Mouse (Mus musculus): ENCODE measurements around the gene Tbc1d12. TPM values are rescaled to one million over a fixed set of nuclear protein-coding genes. Genes with fewer than 3 reads are reported as not detected.
A peak's percentile ranks its signal among the peaks of the same experiment; 100 is the strongest.
"Not testable (repeated sequence)": the region's sequence is repeated elsewhere in the genome, so short reads cannot be mapped to it uniquely, and the experiment has no call there.

Gene Tbc1d12
- polyA plus RNA-seq, 1 experiment: not detected

DNA sequence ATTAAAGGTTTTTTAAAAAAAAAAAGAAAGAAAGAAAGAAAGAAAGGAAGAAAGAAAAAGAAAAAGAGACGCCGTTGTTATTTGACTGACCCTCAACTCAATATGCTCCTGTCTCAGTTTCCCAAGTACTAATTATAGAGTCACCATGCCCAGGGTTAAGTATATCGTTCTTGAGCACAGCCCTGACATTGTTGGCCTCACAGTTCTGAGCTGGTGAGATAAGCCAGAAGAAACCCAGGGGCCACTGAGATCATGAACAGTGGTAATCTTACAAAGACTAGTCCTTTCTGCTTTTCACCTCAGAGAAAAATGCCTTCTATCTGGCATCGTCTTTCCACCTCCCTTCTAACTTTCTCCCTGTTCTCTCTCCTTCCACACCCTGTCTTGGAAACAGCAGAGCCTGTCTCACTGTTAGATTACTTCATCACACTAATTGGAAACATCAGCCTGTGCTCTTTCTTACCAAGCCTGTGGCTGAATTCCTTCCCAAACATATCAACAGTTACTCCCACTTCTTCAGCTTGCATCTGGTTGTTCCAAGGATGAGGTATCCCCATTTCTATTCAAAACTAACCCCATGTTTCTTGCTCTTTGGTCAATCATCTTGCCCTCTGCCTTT, 16.1 kb upstream of the Tbc1d12 start:
- H3K4me1 ChIP-seq (ENCODE audit: control insufficient read depth, insufficient read depth, low read length): no peaks in the 10 kb centered on the region
- TF ChIP-seq POLR2A (IDR thresholded peaks at IDR 0.05; ENCODE audit: insufficient read depth, low read depth, low read length) (no peak), CTCF (IDR thresholded peaks at IDR 0.05; ENCODE audit: insufficient read depth, low read depth, low read length) (no peak)
- 85% methylated on average over 4 of the region's 4 CpGs for WGBS
- H3K27ac ChIP-seq (ENCODE audit: insufficient read depth, low read depth, low read length): no peak overlapping the region
- no peak overlapping the region for H3K4me3 ChIP-seq (ENCODE audit: insufficient read depth, low read depth, low read length)

DNA sequence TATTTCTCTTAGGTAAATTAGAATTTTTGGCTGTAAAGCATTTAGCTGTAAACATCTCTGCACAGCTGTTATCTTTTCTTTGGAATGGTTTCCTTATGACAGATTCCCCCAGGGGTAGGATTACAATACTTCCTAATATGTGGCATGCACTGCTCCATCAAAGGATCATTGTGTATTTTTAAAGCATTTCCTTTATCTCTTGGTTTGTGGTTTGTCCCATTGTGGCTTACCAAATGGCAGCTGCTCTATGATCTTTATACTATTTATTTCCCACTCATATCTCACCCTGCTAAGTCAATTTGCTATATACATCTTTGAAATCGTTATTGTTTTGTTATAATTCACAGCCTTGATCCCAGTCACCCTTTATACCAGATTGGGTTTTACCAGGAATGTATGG, 3.2 kb upstream of the Tbc1d12 start:
- WGBS: 73% methylated on average over 1 of the region's 1 CpGs
- Histone ChIP-seq H3K4me1 (ENCODE audit: control insufficient read depth, insufficient read depth, low read length) (peaks cover 3% of the 10 kb centered on the region; the same call in 1 of the 2 replicates), H3K27ac (ENCODE audit: insufficient read depth, low read depth, low read length) (no peak overlapping the region), H3K4me3 (ENCODE audit: insufficient read depth, low read depth, low read length) (no peak overlapping the region)
- TF ChIP-seq CTCF (IDR thresholded peaks at IDR 0.05; ENCODE audit: insufficient read depth, low read depth, low read length) (no peak), POLR2A (IDR thresholded peaks at IDR 0.05; ENCODE audit: insufficient read depth, low read depth, low read length) (no peak)

DNA sequence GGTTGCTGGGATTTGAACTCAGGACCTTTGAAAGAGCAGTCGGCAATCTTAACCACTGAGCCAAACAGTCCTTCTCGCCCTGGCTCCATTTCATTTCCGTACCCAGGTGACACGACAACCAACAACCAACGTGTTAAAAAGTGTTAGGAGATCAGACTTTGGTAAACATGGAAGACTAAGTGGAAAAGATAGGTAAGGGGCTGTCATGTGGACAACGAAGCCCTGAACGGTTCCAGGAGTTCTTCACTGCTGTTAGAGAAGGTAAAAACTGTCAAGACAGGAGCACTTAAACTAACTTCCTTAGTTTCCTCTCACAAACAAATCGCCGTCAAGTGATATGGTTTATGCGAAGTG, 318 bp upstream of the Tbc1d12 start:
- no peak for TF ChIP-seq POLR2A (IDR thresholded peaks at IDR 0.05; ENCODE audit: insufficient read depth, low read depth, low read length)
- no peak for TF ChIP-seq CTCF (IDR thresholded peaks at IDR 0.05; ENCODE audit: insufficient read depth, low read depth, low read length)
- H3K27ac ChIP-seq (ENCODE audit: insufficient read depth, low read depth, low read length): peak overlapping the region; percentile 43; the same call in 1 of the 2 replicates
- whole genome bisulfite sequencing: 19% methylated on average over 10 of the region's 10 CpGs

GRCm38 (mm10) chr19:38837171-38837641, 827 bp downstream of the Tbc1d12 start:
- Histone ChIP-seq H3K4me1 (ENCODE audit: control insufficient read depth, insufficient read depth, low read length) (peaks cover 3% of the 10 kb centered on the region; the same call in 1 of the 2 replicates), H3K4me3 (ENCODE audit: insufficient read depth, low read depth, low read length) (peak overlapping the region; percentile 85), H3K27ac (ENCODE audit: insufficient read depth, low read depth, low read length) (no peak overlapping the region)
- TF ChIP-seq CTCF (IDR thresholded peaks at IDR 0.05; ENCODE audit: insufficient read depth, low read depth, low read length): no peak
- TF ChIP-seq POLR2A (IDR thresholded peaks at IDR 0.05; ENCODE audit: insufficient read depth, low read depth, low read length): no peak
- WGBS: under 1% methylated on average over 54 of the region's 54 CpGs

More for the DNA sequence above, 318 bp upstream of the Tbc1d12 start:
- Histone ChIP-seq H3K4me3 (ENCODE audit: insufficient read depth, low read depth, low read length) (peak overlapping the region; percentile 85), H3K4me1 (ENCODE audit: control insufficient read depth, insufficient read depth, low read length) (peaks cover 3% of the 10 kb centered on the region; the same call in 1 of the 2 replicates)

GRCm38 (mm10) chr19:38844817-38845216, 8.4 kb downstream of the Tbc1d12 start:
- Histone ChIP-seq H3K4me3 (ENCODE audit: insufficient read depth, low read depth, low read length) (no peak overlapping the region), H3K27ac (ENCODE audit: insufficient read depth, low read depth, low read length) (no peak overlapping the region), H3K4me1 (ENCODE audit: control insufficient read depth, insufficient read depth, low read length) (peaks cover 2% of the 10 kb centered on the region; the same call in 1 of the 2 replicates)
- TF ChIP-seq POLR2A (IDR thresholded peaks at IDR 0.05; ENCODE audit: insufficient read depth, low read depth, low read length) (no peak), CTCF (IDR thresholded peaks at IDR 0.05; ENCODE audit: insufficient read depth, low read depth, low read length) (no peak)
- 18% methylated on average over 5 of the region's 5 CpGs for WGBS

DNA sequence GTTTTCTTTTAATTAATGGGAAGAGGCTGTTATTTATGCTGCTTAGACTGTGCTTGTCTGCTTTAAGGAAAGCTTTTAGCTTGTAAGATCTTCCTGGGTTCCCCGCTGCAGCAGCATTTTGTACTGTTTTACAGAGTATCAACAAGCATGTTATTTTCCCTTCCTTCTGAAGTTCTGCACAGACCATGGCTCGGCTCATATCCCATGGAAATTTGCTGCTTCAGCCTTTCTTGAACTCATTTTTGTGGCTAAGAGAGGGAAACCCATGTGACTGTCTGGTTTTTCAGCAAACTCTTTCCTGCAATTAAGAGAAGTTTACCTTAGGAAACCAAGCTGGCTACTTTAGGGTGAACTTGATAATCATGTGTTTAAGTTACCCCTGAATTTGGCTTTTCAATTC, 10.0 kb downstream of the Tbc1d12 start:
- no peak overlapping the region for H3K27ac ChIP-seq (ENCODE audit: insufficient read depth, low read depth, low read length)
- no peak overlapping the region for H3K4me3 ChIP-seq (ENCODE audit: insufficient read depth, low read depth, low read length)
- TF ChIP-seq POLR2A (IDR thresholded peaks at IDR 0.05; ENCODE audit: insufficient read depth, low read depth, low read length) (no peak), CTCF (IDR thresholded peaks at IDR 0.05; ENCODE audit: insufficient read depth, low read depth, low read length) (no peak)
- H3K4me1 ChIP-seq (ENCODE audit: control insufficient read depth, insufficient read depth, low read length): peaks cover 2% of the 10 kb centered on the region; the same call in 1 of the 2 replicates
- WGBS: 35% methylated on average over 2 of the region's 2 CpGs

DNA sequence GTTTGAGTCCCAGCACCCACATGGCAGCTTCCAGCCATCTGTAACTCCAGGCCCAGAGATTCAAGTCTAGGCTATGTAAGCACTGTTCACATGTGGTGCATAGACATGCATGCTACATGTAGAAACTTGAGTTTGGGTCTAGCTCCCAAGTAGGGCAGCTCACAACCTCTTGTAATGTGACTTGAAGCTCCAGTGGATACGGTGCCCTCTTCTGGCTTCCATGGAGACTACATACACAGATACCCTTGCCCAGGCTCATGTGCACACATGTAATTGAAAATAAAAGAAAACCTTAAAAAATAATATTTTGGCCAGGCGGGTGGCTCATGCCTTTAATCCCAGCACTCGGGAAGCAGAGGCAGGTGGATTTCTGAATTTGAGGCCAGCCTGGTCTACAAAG, 21.8 kb downstream of the Tbc1d12 start:
- H3K4me1 ChIP-seq (ENCODE audit: control insufficient read depth, insufficient read depth, low read length): peaks cover 2% of the 10 kb centered on the region
- H3K27ac ChIP-seq (ENCODE audit: insufficient read depth, low read depth, low read length): no peak overlapping the region
- over 99% methylated on average over 3 of the region's 3 CpGs for WGBS
- no peak overlapping the region for H3K4me3 ChIP-seq (ENCODE audit: insufficient read depth, low read depth, low read length)
- TF ChIP-seq CTCF (IDR thresholded peaks at IDR 0.05; ENCODE audit: insufficient read depth, low read depth, low read length) (no peak), POLR2A (IDR thresholded peaks at IDR 0.05; ENCODE audit: insufficient read depth, low read depth, low read length) (no peak)

DNA sequence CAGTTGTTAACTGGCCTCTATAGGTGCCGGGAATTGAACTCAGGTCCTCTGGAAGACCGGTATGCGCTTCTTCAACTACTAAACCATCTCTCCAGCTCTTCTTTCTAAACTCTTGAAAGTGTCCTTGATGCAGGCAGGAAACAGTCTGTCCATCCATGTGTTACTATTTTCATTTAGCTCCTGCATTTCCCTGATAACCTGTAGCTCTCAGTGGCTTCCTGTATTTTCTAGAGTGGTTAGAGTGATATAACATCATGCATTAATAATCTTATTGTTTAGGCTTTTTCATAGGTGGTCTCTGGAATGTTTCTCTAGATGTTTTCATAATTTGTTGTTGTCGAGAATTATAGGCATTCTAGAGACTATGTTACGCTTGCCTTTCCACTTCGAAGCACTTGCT, 26.1 kb downstream of the Tbc1d12 start:
- 89% methylated on average over 6 of the region's 6 CpGs for WGBS
- Histone ChIP-seq H3K4me3 (ENCODE audit: insufficient read depth, low read depth, low read length) (no peak overlapping the region), H3K27ac (ENCODE audit: insufficient read depth, low read depth, low read length) (no peak overlapping the region), H3K4me1 (ENCODE audit: control insufficient read depth, insufficient read depth, low read length) (no peaks in the 10 kb centered on the region)
- TF ChIP-seq CTCF (IDR thresholded peaks at IDR 0.05; ENCODE audit: insufficient read depth, low read depth, low read length) (no peak), POLR2A (IDR thresholded peaks at IDR 0.05; ENCODE audit: insufficient read depth, low read depth, low read length) (no peak)

GRCm38 (mm10) chr19:38874825-38875224, 38.4 kb downstream of the Tbc1d12 start:
- H3K4me1 ChIP-seq (ENCODE audit: control insufficient read depth, insufficient read depth, low read length); H3K4me3 ChIP-seq (ENCODE audit: insufficient read depth, low read depth, low read length); H3K27ac ChIP-seq (ENCODE audit: insufficient read depth, low read depth, low read length): not testable (repeated sequence)
- WGBS: 85% methylated on average over 4 of the region's 8 CpGs

DNA sequence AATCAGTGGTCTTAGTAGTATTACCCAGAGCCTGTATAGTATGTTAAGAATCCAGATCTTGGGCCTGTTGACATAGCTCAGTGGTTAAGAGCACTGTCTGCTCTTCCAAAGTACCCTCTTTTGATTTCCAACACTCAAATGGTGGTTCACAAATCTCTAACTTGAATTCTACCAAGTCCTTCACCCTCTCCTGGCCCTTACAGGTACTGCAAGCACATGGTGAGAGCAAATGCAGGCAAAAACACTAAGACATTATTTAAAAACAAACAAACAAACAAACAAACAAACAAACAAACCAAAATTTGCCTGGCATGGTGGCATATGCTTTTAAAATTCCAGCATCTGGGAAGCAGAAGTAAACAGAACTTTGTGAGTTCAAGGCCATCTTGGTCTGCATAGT, 43.9 kb downstream of the Tbc1d12 start:
- no peaks in the 10 kb centered on the region for H3K4me1 ChIP-seq (ENCODE audit: control insufficient read depth, insufficient read depth, low read length)
- no peak overlapping the region for H3K27ac ChIP-seq (ENCODE audit: insufficient read depth, low read depth, low read length)
- no peak for TF ChIP-seq CTCF (IDR thresholded peaks at IDR 0.05; ENCODE audit: insufficient read depth, low read depth, low read length)
- TF ChIP-seq POLR2A (IDR thresholded peaks at IDR 0.05; ENCODE audit: insufficient read depth, low read depth, low read length): no peak
- no peak overlapping the region for H3K4me3 ChIP-seq (ENCODE audit: insufficient read depth, low read depth, low read length)

Data from olfactory bulb, adult 2 months (tissue).